Mouse (Mus musculus) embryonic facial prominence, embryonic 14.5 days (tissue): ENCODE data around the gene P4hb. TPM values are rescaled to one million over a fixed set of nuclear protein-coding genes. Genes with fewer than 3 reads are reported as not detected.
A peak's percentile ranks its signal among the peaks of the same experiment; 100 is the strongest.
"Not testable (repeated sequence)": the region's sequence is repeated elsewhere in the genome, so short reads cannot be mapped to it uniquely, and the experiment has no call there.

Experiments
- ATAC-seq: fragments of 200-750 bp; cut with Nextera tagmentation; 2 replicates; pipeline ENCODE4 v1.8.0; 2017; ENCODE audit warnings: low read depth, moderate number of reproducible peaks, moderate TSS enrichment
- DNase-seq: peaks from one replicate; pipeline ENCODE4 v3.0.0-alpha.2; 2015; ENCODE audit warnings: low spot score
- H3K27ac ChIP-seq: fragments of 300-500 bp; sonication (generic); replicated peaks from 2 replicates; pipeline ENCODE4 v1.5.1; 2014; ENCODE audit warnings: low read depth, mild to moderate bottlenecking, low read length, moderate library complexity
- H3K27me3 ChIP-seq: fragments of 300-500 bp; sonication (generic); replicated peaks from 2 replicates; pipeline ENCODE4 v1.6.1; 2014; ENCODE audit warnings: low read length; ENCODE audit not compliant: control insufficient read depth, insufficient read depth
- H3K36me3 ChIP-seq: fragments of 300-500 bp; sonication (generic); 2 replicates; pipeline ENCODE4 v1.6.1; 2014; ENCODE audit warnings: low read length, mixed read lengths; ENCODE audit not compliant: control insufficient read depth, insufficient read depth
- H3K4me1 ChIP-seq: fragments of 300-500 bp; sonication (generic); 2 replicates; pipeline ENCODE4 v1.6.1; 2014; ENCODE audit warnings: antibody characterized with exemption, low read length; ENCODE audit not compliant: control insufficient read depth, insufficient read depth
- H3K4me2 ChIP-seq: fragments of 300-500 bp; sonication (generic); 2 replicates; pipeline ENCODE4 v1.6.1; 2014; ENCODE audit warnings: low read depth, mild to moderate bottlenecking, low read length, moderate library complexity, mixed read lengths
- H3K4me3 ChIP-seq: fragments of 300-500 bp; sonication (generic); 2 replicates; pipeline ENCODE4 v1.5.1; 2014; ENCODE audit warnings: low read depth, mild to moderate bottlenecking, low read length
- H3K9ac ChIP-seq: fragments of 300-500 bp; sonication (generic); 2 replicates; pipeline ENCODE4 v1.6.1; 2014; ENCODE audit warnings: low read depth, mild to moderate bottlenecking, low read length, moderate library complexity, mixed read lengths
- H3K9me3 ChIP-seq: fragments of 300-500 bp; sonication (generic); 2 replicates; pipeline ENCODE4 v1.6.1; 2016; ENCODE audit warnings: low read length; ENCODE audit not compliant: control insufficient read depth
- WGBS: fragments of 180-500 bp; shearing (Covaris S2); extraction: QIAGEN DNeasy Blood & Tissue Kit; methylation state at CpG from one replicate; pipeline ENCODE4 v1.1.7; 2014; 5-methylcytosine and 5-hydroxymethylcytosine counted together
- polyA plus RNA-seq: library from polyadenylated mRNA; unstranded; fragments of >200 nt; fragmentation: Nextera tagmentation; extraction: Ambion mirVana; gene quantifications from 2 replicates; pipeline ENCODE4 v1.2.1, GENCODE M21; 2014

P4hb gene
- polyA plus RNA-seq, 1 experiment from 2014 or later: 996 TPM

- H3K4me1 ChIP-seq, H3K27ac ChIP-seq, H3K4me3 ChIP-seq, H3K4me2 ChIP-seq, ATAC-seq, H3K9me3 ChIP-seq, DNase-seq, H3K27me3 ChIP-seq, H3K9ac ChIP-seq: not testable (repeated sequence)
- 90% methylated on average over 2 of the region's 2 CpGs for WGBS
- peaks cover 69% of the 10 kb centered on the region for H3K36me3 ChIP-seq
Measured at GRCm38 (mm10) chr11:120582982-120583293, 9.9 kb upstream of the P4hb start.

- no peaks in the 10 kb centered on the region for H3K27me3 ChIP-seq
- H3K36me3 ChIP-seq: peaks cover 69% of the 10 kb centered on the region
- no peak for DNase-seq
- 72% methylated on average over 8 of the region's 8 CpGs for WGBS
- H3K9me3 ChIP-seq: peaks cover 4% of the 10 kb centered on the region; the same call in 1 of the 2 replicates
- peaks cover 9% of the 10 kb centered on the region for H3K4me1 ChIP-seq
- peak overlapping the region; percentile 64 for H3K4me2 ChIP-seq
- H3K9ac ChIP-seq: peak overlapping the region; percentile 94
- H3K4me3 ChIP-seq: peak overlapping the region; percentile 88
- ATAC-seq: no peak
- H3K27ac ChIP-seq: peak overlapping the region; percentile 96
Measured at GRCm38 (mm10) chr11:120582268-120582981, 9.4 kb upstream of the P4hb start.

- WGBS: 9% methylated on average over 56 of the region's 75 CpGs
Measured at GRCm38 (mm10) chr11:120581490-120582267, 8.6 kb upstream of the P4hb start, which contains the start of gene Arhgdia. Gene Arhgdia (minus strand): TSS chr11:120581624.

GRCm38 (mm10) chr11:120580871-120581331 is 7.8 kb upstream of the P4hb start:
- peak overlapping the region; percentile 88 for H3K4me3 ChIP-seq
- peaks cover 4% of the 10 kb centered on the region; the same call in 1 of the 2 replicates for H3K9me3 ChIP-seq
- H3K9ac ChIP-seq: peak overlapping the region; percentile 94
- H3K27ac ChIP-seq: peak overlapping the region; percentile 96
- peaks cover 58% of the 10 kb centered on the region for H3K36me3 ChIP-seq
- WGBS: under 1% methylated on average over 18 of the region's 44 CpGs
- H3K4me2 ChIP-seq: peak overlapping the region; percentile 64
- peaks cover 9% of the 10 kb centered on the region for H3K4me1 ChIP-seq
- peak; percentile 33 for DNase-seq
- no peaks in the 10 kb centered on the region for H3K27me3 ChIP-seq
- ATAC-seq: peak; percentile 21

More at GRCm38 (mm10) chr11:120581490-120582267, 8.6 kb upstream of the P4hb start, which contains the start of gene Arhgdia:
- peak within 1 kb of the TSS; percentile 96 for H3K27ac ChIP-seq
- peaks cover 66% of the 10 kb centered on the region for H3K36me3 ChIP-seq
- peaks cover 9% of the 10 kb centered on the region for H3K4me1 ChIP-seq
- peak within 1 kb of the TSS; percentile 88 for H3K4me3 ChIP-seq
- DNase-seq: peak; percentile 88
- peaks cover 4% of the 10 kb centered on the region; the same call in 1 of the 2 replicates for H3K9me3 ChIP-seq
- peak within 1 kb of the TSS; percentile 64 for H3K4me2 ChIP-seq
- peak; percentile 58 for ATAC-seq
- H3K27me3 ChIP-seq: no peaks in the 10 kb centered on the region
- peak within 1 kb of the TSS; percentile 94 for H3K9ac ChIP-seq

- Histone ChIP-seq H3K4me2 (peak overlapping the region; percentile 64), H3K27me3 (no peaks in the 10 kb centered on the region), H3K27ac (peak overlapping the region; percentile 96), H3K9ac (peak overlapping the region; percentile 94), H3K36me3 (peaks cover 52% of the 10 kb centered on the region), H3K9me3 (peaks cover 4% of the 10 kb centered on the region; the same call in 1 of the 2 replicates), H3K4me1 (peaks cover 9% of the 10 kb centered on the region), H3K4me3 (peak overlapping the region; percentile 88)
- DNase-seq (no peak), ATAC-seq (no peak)
- 66% methylated on average over 7 of the region's 7 CpGs for WGBS
Measured at GRCm38 (mm10) chr11:120580190-120580589, 7.1 kb upstream of the P4hb start.

- Histone ChIP-seq H3K27me3 (no peaks in the 10 kb centered on the region), H3K9ac (peak overlapping the region; percentile 94), H3K36me3 (peaks cover 46% of the 10 kb centered on the region), H3K4me3 (peak overlapping the region; percentile 88), H3K4me2 (peak overlapping the region; percentile 64), H3K9me3 (peaks cover 4% of the 10 kb centered on the region; the same call in 1 of the 2 replicates), H3K27ac (peak overlapping the region; percentile 96; the same call in 1 of the 2 replicates), H3K4me1 (peaks cover 11% of the 10 kb centered on the region)
- peak; percentile 65 for DNase-seq
- ATAC-seq: no peak
- WGBS: 57% methylated on average over 15 of the region's 15 CpGs
Measured at GRCm38 (mm10) chr11:120579316-120580107, 6.5 kb upstream of the P4hb start.

- no peak for ATAC-seq
- no peak for DNase-seq
- H3K27me3 ChIP-seq: no peaks in the 10 kb centered on the region
Measured at GRCm38 (mm10) chr11:120578694-120579243, 5.7 kb upstream of the P4hb start.

More at GRCm38 (mm10) chr11:120578694-120579243, 5.7 kb upstream of the P4hb start:
- peaks cover 38% of the 10 kb centered on the region for H3K36me3 ChIP-seq
- peaks cover 1% of the 10 kb centered on the region; the same call in 1 of the 2 replicates for H3K9me3 ChIP-seq
- no peak overlapping the region for H3K4me3 ChIP-seq
- H3K27ac ChIP-seq: no peak overlapping the region
- no peak overlapping the region for H3K4me2 ChIP-seq
- H3K9ac ChIP-seq: 0 out of 2 replicates have a peak overlapping the region, but pooled peaks have one; percentile 94
- WGBS: 70% methylated on average over 11 of the region's 11 CpGs
- H3K4me1 ChIP-seq: peaks cover 16% of the 10 kb centered on the region
